Mouse (Mus musculus) forebrain, embryonic 11.5 days (tissue): ENCODE measurements around the gene Lrrc8d. TPM values are rescaled to one million over a fixed set of nuclear protein-coding genes. Genes with fewer than 3 reads are reported as not detected.
"Not testable (repeated sequence)": the region's sequence is repeated elsewhere in the genome, so short reads cannot be mapped to it uniquely, and the experiment has no call there.

ENCODE experiments used
- ATAC-seq: fragments of 200-750 bp; cut with Nextera tagmentation; replicated peaks from 2 replicates; pipeline ENCODE4 v1.8.0; 2017; ENCODE audit warnings: moderate TSS enrichment; ENCODE audit not compliant: low FRiP score
- DNase-seq: peaks from one replicate; pipeline ENCODE4 v3.0.0-alpha.2; 2017; ENCODE audit warnings: low spot score
- H3K27ac ChIP-seq: fragments of 300-500 bp; sonication (generic); 2 replicates; pipeline ENCODE4 v1.5.1; 2014; ENCODE audit warnings: low read depth, low read length
- H3K27me3 ChIP-seq: fragments of 300-500 bp; sonication (generic); 2 replicates; pipeline ENCODE4 v1.6.1; 2014; ENCODE audit warnings: mild to moderate bottlenecking, low read length, mixed read lengths; ENCODE audit not compliant: control insufficient read depth, insufficient read depth
- H3K36me3 ChIP-seq: fragments of 300-500 bp; sonication (generic); 2 replicates; pipeline ENCODE4 v1.6.1; 2014; ENCODE audit warnings: mild to moderate bottlenecking, low read length, moderate library complexity, mixed read lengths; ENCODE audit not compliant: control insufficient read depth, insufficient read depth
- H3K4me1 ChIP-seq: fragments of 300-500 bp; sonication (generic); replicated peaks from 2 replicates; pipeline ENCODE4 v1.6.1; 2014; ENCODE audit warnings: low read length, mixed read lengths; ENCODE audit not compliant: control insufficient read depth, insufficient read depth
- H3K4me2 ChIP-seq: fragments of 300-500 bp; sonication (generic); 2 replicates; pipeline ENCODE4 v1.6.1; 2014; ENCODE audit warnings: low read depth, mild to moderate bottlenecking, low read length, moderate library complexity, mixed read lengths; ENCODE audit not compliant: severe bottlenecking
- H3K4me3 ChIP-seq: fragments of 300-500 bp; sonication (generic); 2 replicates; pipeline ENCODE4 v1.5.1; 2014; ENCODE audit warnings: low read depth, low read length
- H3K9ac ChIP-seq: fragments of 300-500 bp; sonication (generic); 2 replicates; pipeline ENCODE4 v1.6.1; 2014; ENCODE audit warnings: low read length
- H3K9me3 ChIP-seq: fragments of 300-500 bp; sonication (generic); 2 replicates; pipeline ENCODE4 v1.6.1; 2016; ENCODE audit warnings: low read length, mixed read lengths; ENCODE audit not compliant: control insufficient read depth
- WGBS: fragments of 180-500 bp; shearing (Covaris S2); extraction: QIAGEN DNeasy Blood & Tissue Kit; methylation state at CpG from one replicate; pipeline ENCODE4 v1.1.7; 2014; 5-methylcytosine and 5-hydroxymethylcytosine counted together
- polyA plus RNA-seq: library from polyadenylated mRNA; unstranded; fragments of >200 nt; fragmentation: Nextera tagmentation; extraction: Ambion mirVana; gene quantifications from 2 replicates; pipeline ENCODE4 v1.2.1, GENCODE M21; 2014

Gene Lrrc8d
- polyA plus RNA-seq, 1 experiment from 2014 or later: 28.9 TPM

- DNase-seq: no peak
- H3K4me1 ChIP-seq: peaks cover 6% of the 10 kb centered on the region
- no peaks in the 10 kb centered on the region for H3K36me3 ChIP-seq
- WGBS: 77% methylated on average over 9 of the region's 9 CpGs
- no peak overlapping the region for H3K4me2 ChIP-seq
- H3K27ac ChIP-seq: no peak overlapping the region
- no peak overlapping the region for H3K9ac ChIP-seq
- no peak for ATAC-seq
- H3K27me3 ChIP-seq: no peaks in the 10 kb centered on the region
- H3K4me3 ChIP-seq: no peak overlapping the region
- H3K9me3 ChIP-seq: no peaks in the 10 kb centered on the region
Measured at GRCm38 (mm10) chr5:105682143-105682611, 17.6 kb upstream of the Lrrc8d start.

- H3K27me3 ChIP-seq: no peaks in the 10 kb centered on the region
- H3K9me3 ChIP-seq: no peaks in the 10 kb centered on the region
- H3K9ac ChIP-seq: no peak overlapping the region
- DNase-seq: no peak
- ATAC-seq: no peak
- H3K4me3 ChIP-seq: no peak overlapping the region
- H3K4me2 ChIP-seq: no peak overlapping the region
- no peaks in the 10 kb centered on the region for H3K36me3 ChIP-seq
- no peak overlapping the region for H3K27ac ChIP-seq
- WGBS: 19% methylated on average over 4 of the region's 4 CpGs
- peaks cover 6% of the 10 kb centered on the region for H3K4me1 ChIP-seq
Measured at GRCm38 (mm10) chr5:105683912-105684350, 15.8 kb upstream of the Lrrc8d start.

- H3K27ac ChIP-seq: no peak overlapping the region
- no peaks in the 10 kb centered on the region for H3K36me3 ChIP-seq
- no peaks in the 10 kb centered on the region for H3K27me3 ChIP-seq
- no peak overlapping the region for H3K4me2 ChIP-seq
- H3K9ac ChIP-seq: no peak overlapping the region
- peaks cover 2% of the 10 kb centered on the region for H3K4me1 ChIP-seq
- DNase-seq (peak; percentile 84), ATAC-seq (peak; percentile 63)
- no peaks in the 10 kb centered on the region for H3K9me3 ChIP-seq
- 30% methylated on average over 14 of the region's 14 CpGs for WGBS
- H3K4me3 ChIP-seq: no peak overlapping the region
Measured at GRCm38 (mm10) chr5:105684861-105685600, 14.7 kb upstream of the Lrrc8d start.

GRCm38 (mm10) chr5:105685780-105686305 lies 13.9 kb upstream of the Lrrc8d start:
- H3K9ac ChIP-seq, H3K27me3 ChIP-seq, DNase-seq, H3K4me3 ChIP-seq, H3K4me2 ChIP-seq, ATAC-seq, H3K4me1 ChIP-seq, H3K36me3 ChIP-seq, H3K9me3 ChIP-seq, H3K27ac ChIP-seq: not testable (repeated sequence)
- 83% methylated on average over 6 of the region's 7 CpGs for WGBS

GRCm38 (mm10) chr5:105686331-105686995 lies 13.3 kb upstream of the Lrrc8d start:
- DNase-seq: no peak
- 70% methylated on average over 12 of the region's 12 CpGs for WGBS
- Histone ChIP-seq H3K4me1 (no peaks in the 10 kb centered on the region), H3K36me3 (no peaks in the 10 kb centered on the region), H3K4me2 (no peak overlapping the region), H3K9ac (no peak overlapping the region), H3K27me3 (no peaks in the 10 kb centered on the region), H3K9me3 (no peaks in the 10 kb centered on the region), H3K27ac (no peak overlapping the region), H3K4me3 (no peak overlapping the region)
- no peak for ATAC-seq

GRCm38 (mm10) chr5:105690502-105691454 lies 9.0 kb upstream of the Lrrc8d start:
- 75% methylated on average over 10 of the region's 10 CpGs for WGBS
- DNase-seq: no peak
- Histone ChIP-seq H3K4me2 (no peak overlapping the region), H3K9ac (no peak overlapping the region), H3K36me3 (no peaks in the 10 kb centered on the region), H3K27ac (no peak overlapping the region), H3K4me3 (no peak overlapping the region), H3K27me3 (no peaks in the 10 kb centered on the region), H3K4me1 (no peaks in the 10 kb centered on the region), H3K9me3 (no peaks in the 10 kb centered on the region)
- no peak for ATAC-seq

- no peak overlapping the region for H3K27ac ChIP-seq
- DNase-seq (no peak), ATAC-seq (no peak)
- H3K4me2 ChIP-seq: no peak overlapping the region
- no peaks in the 10 kb centered on the region for H3K27me3 ChIP-seq
- no peaks in the 10 kb centered on the region for H3K9me3 ChIP-seq
- H3K4me1 ChIP-seq: no peaks in the 10 kb centered on the region
- no peak overlapping the region for H3K9ac ChIP-seq
- H3K4me3 ChIP-seq: no peak overlapping the region
- 84% methylated on average over 7 of the region's 7 CpGs for WGBS
- H3K36me3 ChIP-seq: no peaks in the 10 kb centered on the region
Measured at GRCm38 (mm10) chr5:105691645-105692044, 8.1 kb upstream of the Lrrc8d start.

GRCm38 (mm10) chr5:105694339-105694930 lies 5.3 kb upstream of the Lrrc8d start:
- H3K4me3 ChIP-seq: no peak overlapping the region
- H3K36me3 ChIP-seq: no peaks in the 10 kb centered on the region
- H3K4me1 ChIP-seq: 0 out of 2 replicates have a peak, but pooled peaks cover 3% of the 10 kb centered on the region
- H3K9ac ChIP-seq: no peak overlapping the region
- no peaks in the 10 kb centered on the region for H3K27me3 ChIP-seq
- no peak for DNase-seq
- no peak for ATAC-seq
- H3K9me3 ChIP-seq: no peaks in the 10 kb centered on the region
- no peak overlapping the region for H3K4me2 ChIP-seq
- no peak overlapping the region for H3K27ac ChIP-seq
- 86% methylated on average over 7 of the region's 7 CpGs for WGBS
